Mouse (Mus musculus): ENCODE results near the gene Grm1. TPM values are rescaled to one million over a fixed set of nuclear protein-coding genes. Genes with fewer than 3 reads are reported as not detected.

The Grm1 gene
- polyA plus RNA-seq, 1 experiment from 2014 or later, result 5.1 TPM

GRCm38 (mm10) chr10:11013653-11014052 is 68.5 kb downstream of the Grm1 start:
- H3K4me2 ChIP-seq (ENCODE audit: low read length), result no peak overlapping the region
- ATAC-seq (ENCODE audit: low FRiP score, low TSS enrichment) (no peak), DNase-seq (no peak)
- H3K27me3 ChIP-seq (ENCODE audit: control insufficient read depth, insufficient read depth, low read length), result no peaks in the 10 kb centered on the region
- no peaks in the 10 kb centered on the region for H3K9me3 ChIP-seq (ENCODE audit: control insufficient read depth, low read length)
- 59% methylated on average over 3 of the region's 3 CpGs for WGBS
- no peaks in the 10 kb centered on the region for H3K36me3 ChIP-seq (ENCODE audit: control insufficient read depth, insufficient read depth, low read length)
- H3K4me3 ChIP-seq (replicated peaks; ENCODE audit: low read depth, low read length), result no peak overlapping the region
- no peaks in the 10 kb centered on the region for H3K4me1 ChIP-seq (ENCODE audit: control insufficient read depth, insufficient read depth, low read length)
- no peak overlapping the region for H3K9ac ChIP-seq (replicated peaks; ENCODE audit: low read length)
- H3K27ac ChIP-seq (replicated peaks; ENCODE audit: low read depth, low read length), result no peak overlapping the region

GRCm38 (mm10) chr10:10996766-10997165 is 85.4 kb downstream of the Grm1 start:
- Histone ChIP-seq H3K9me3 (ENCODE audit: control insufficient read depth, low read length) (no peaks in the 10 kb centered on the region), H3K36me3 (ENCODE audit: control insufficient read depth, insufficient read depth, low read length) (no peaks in the 10 kb centered on the region), H3K27me3 (ENCODE audit: control insufficient read depth, insufficient read depth, low read length) (no peaks in the 10 kb centered on the region), H3K27ac (replicated peaks; ENCODE audit: low read depth, low read length) (no peak overlapping the region), H3K4me1 (ENCODE audit: control insufficient read depth, insufficient read depth, low read length) (no peaks in the 10 kb centered on the region), H3K4me2 (ENCODE audit: low read length) (no peak overlapping the region), H3K9ac (replicated peaks; ENCODE audit: low read length) (no peak overlapping the region), H3K4me3 (replicated peaks; ENCODE audit: low read depth, low read length) (no peak overlapping the region)
- DNase-seq (no peak), ATAC-seq (ENCODE audit: low FRiP score, low TSS enrichment) (no peak)
- WGBS, result 41% methylated on average over 1 of the region's 1 CpGs

- Histone ChIP-seq H3K4me3 (replicated peaks; ENCODE audit: low read depth, low read length) (no peak overlapping the region), H3K4me2 (ENCODE audit: low read length) (no peak overlapping the region), H3K36me3 (ENCODE audit: control insufficient read depth, insufficient read depth, low read length) (no peaks in the 10 kb centered on the region), H3K9ac (replicated peaks; ENCODE audit: low read length) (no peak overlapping the region), H3K9me3 (ENCODE audit: control insufficient read depth, low read length) (no peaks in the 10 kb centered on the region), H3K4me1 (ENCODE audit: control insufficient read depth, insufficient read depth, low read length) (no peaks in the 10 kb centered on the region), H3K27me3 (ENCODE audit: control insufficient read depth, insufficient read depth, low read length) (no peaks in the 10 kb centered on the region), H3K27ac (replicated peaks; ENCODE audit: low read depth, low read length) (no peak overlapping the region)
- DNase-seq, result no peak
- 64% methylated on average over 3 of the region's 3 CpGs for WGBS
- no peak for ATAC-seq (ENCODE audit: low FRiP score, low TSS enrichment)
Measured at GRCm38 (mm10) chr10:10991708-10992107, 90.4 kb downstream of the Grm1 start.

GRCm38 (mm10) chr10:10971311-10971710 is 110.8 kb downstream of the Grm1 start:
- Histone ChIP-seq H3K9ac (replicated peaks; ENCODE audit: low read length) (no peak overlapping the region), H3K27me3 (ENCODE audit: control insufficient read depth, insufficient read depth, low read length) (no peaks in the 10 kb centered on the region), H3K4me2 (ENCODE audit: low read length) (no peak overlapping the region), H3K4me1 (ENCODE audit: control insufficient read depth, insufficient read depth, low read length) (no peaks in the 10 kb centered on the region), H3K4me3 (replicated peaks; ENCODE audit: low read depth, low read length) (no peak overlapping the region), H3K9me3 (ENCODE audit: control insufficient read depth, low read length) (no peaks in the 10 kb centered on the region), H3K36me3 (ENCODE audit: control insufficient read depth, insufficient read depth, low read length) (no peaks in the 10 kb centered on the region), H3K27ac (replicated peaks; ENCODE audit: low read depth, low read length) (no peak overlapping the region)
- ATAC-seq (ENCODE audit: low FRiP score, low TSS enrichment) (no peak), DNase-seq (no peak)
- 56% methylated on average over 2 of the region's 2 CpGs for WGBS

- H3K4me2 ChIP-seq (ENCODE audit: low read length), result no peak overlapping the region
- no peaks in the 10 kb centered on the region for H3K4me1 ChIP-seq (ENCODE audit: control insufficient read depth, insufficient read depth, low read length)
- H3K4me3 ChIP-seq (replicated peaks; ENCODE audit: low read depth, low read length), result no peak overlapping the region
- no peaks in the 10 kb centered on the region for H3K27me3 ChIP-seq (ENCODE audit: control insufficient read depth, insufficient read depth, low read length)
- H3K27ac ChIP-seq (replicated peaks; ENCODE audit: low read depth, low read length), result no peak overlapping the region
- H3K9ac ChIP-seq (replicated peaks; ENCODE audit: low read length), result no peak overlapping the region
- ATAC-seq (ENCODE audit: low FRiP score, low TSS enrichment) (no peak), DNase-seq (no peak)
- WGBS, result 87% methylated on average over 6 of the region's 6 CpGs
- 0 out of 2 replicates have a peak, but pooled peaks cover 4% of the 10 kb centered on the region for H3K9me3 ChIP-seq (ENCODE audit: control insufficient read depth, low read length)
- no peaks in the 10 kb centered on the region for H3K36me3 ChIP-seq (ENCODE audit: control insufficient read depth, insufficient read depth, low read length)
Measured at GRCm38 (mm10) chr10:10964490-10965150, 117.5 kb downstream of the Grm1 start.

- Histone ChIP-seq H3K4me2 (ENCODE audit: low read length) (no peak overlapping the region), H3K36me3 (ENCODE audit: control insufficient read depth, insufficient read depth, low read length) (no peaks in the 10 kb centered on the region), H3K9ac (replicated peaks; ENCODE audit: low read length) (no peak overlapping the region), H3K9me3 (ENCODE audit: control insufficient read depth, low read length) (no peaks in the 10 kb centered on the region), H3K27me3 (ENCODE audit: control insufficient read depth, insufficient read depth, low read length) (no peaks in the 10 kb centered on the region), H3K4me3 (replicated peaks; ENCODE audit: low read depth, low read length) (no peak overlapping the region), H3K4me1 (ENCODE audit: control insufficient read depth, insufficient read depth, low read length) (no peaks in the 10 kb centered on the region), H3K27ac (replicated peaks; ENCODE audit: low read depth, low read length) (no peak overlapping the region)
- no peak for ATAC-seq (ENCODE audit: low FRiP score, low TSS enrichment)
- WGBS, result 79% methylated on average over 3 of the region's 3 CpGs
- no peak for DNase-seq
Measured at GRCm38 (mm10) chr10:10950557-10950956, 131.6 kb downstream of the Grm1 start.

- Histone ChIP-seq H3K4me2 (ENCODE audit: low read length) (no peak overlapping the region), H3K9me3 (ENCODE audit: control insufficient read depth, low read length) (no peaks in the 10 kb centered on the region), H3K36me3 (ENCODE audit: control insufficient read depth, insufficient read depth, low read length) (no peaks in the 10 kb centered on the region), H3K4me1 (ENCODE audit: control insufficient read depth, insufficient read depth, low read length) (no peaks in the 10 kb centered on the region), H3K27me3 (ENCODE audit: control insufficient read depth, insufficient read depth, low read length) (no peaks in the 10 kb centered on the region), H3K4me3 (replicated peaks; ENCODE audit: low read depth, low read length) (no peak overlapping the region), H3K9ac (replicated peaks; ENCODE audit: low read length) (no peak overlapping the region), H3K27ac (replicated peaks; ENCODE audit: low read depth, low read length) (no peak overlapping the region)
- ATAC-seq (ENCODE audit: low FRiP score, low TSS enrichment) (no peak), DNase-seq (no peak)
- 94% methylated on average over 3 of the region's 3 CpGs for WGBS
Measured at GRCm38 (mm10) chr10:10949172-10949571, 133.0 kb downstream of the Grm1 start.

GRCm38 (mm10) chr10:10947531-10947930 is 134.6 kb downstream of the Grm1 start:
- Histone ChIP-seq H3K9me3 (ENCODE audit: control insufficient read depth, low read length) (no peaks in the 10 kb centered on the region), H3K4me3 (replicated peaks; ENCODE audit: low read depth, low read length) (no peak overlapping the region), H3K4me2 (ENCODE audit: low read length) (no peak overlapping the region), H3K27me3 (ENCODE audit: control insufficient read depth, insufficient read depth, low read length) (no peaks in the 10 kb centered on the region), H3K36me3 (ENCODE audit: control insufficient read depth, insufficient read depth, low read length) (no peaks in the 10 kb centered on the region), H3K9ac (replicated peaks; ENCODE audit: low read length) (no peak overlapping the region), H3K4me1 (ENCODE audit: control insufficient read depth, insufficient read depth, low read length) (no peaks in the 10 kb centered on the region), H3K27ac (replicated peaks; ENCODE audit: low read depth, low read length) (no peak overlapping the region)
- 96% methylated on average over 2 of the region's 2 CpGs for WGBS
- ATAC-seq (ENCODE audit: low FRiP score, low TSS enrichment) (no peak), DNase-seq (no peak)

GRCm38 (mm10) chr10:10944003-10944402 is 138.2 kb downstream of the Grm1 start:
- Histone ChIP-seq H3K36me3 (ENCODE audit: control insufficient read depth, insufficient read depth, low read length) (no peaks in the 10 kb centered on the region), H3K9me3 (ENCODE audit: control insufficient read depth, low read length) (no peaks in the 10 kb centered on the region), H3K4me1 (ENCODE audit: control insufficient read depth, insufficient read depth, low read length) (no peaks in the 10 kb centered on the region), H3K9ac (replicated peaks; ENCODE audit: low read length) (no peak overlapping the region), H3K27me3 (ENCODE audit: control insufficient read depth, insufficient read depth, low read length) (no peaks in the 10 kb centered on the region), H3K4me2 (ENCODE audit: low read length) (no peak overlapping the region), H3K27ac (replicated peaks; ENCODE audit: low read depth, low read length) (no peak overlapping the region), H3K4me3 (replicated peaks; ENCODE audit: low read depth, low read length) (no peak overlapping the region)
- WGBS, result 93% methylated on average over 2 of the region's 2 CpGs
- ATAC-seq (ENCODE audit: low FRiP score, low TSS enrichment) (no peak), DNase-seq (no peak)
